Comparison of ENCODE assay signal across 11 mouse cellular contexts in genomic region chr11:74442396-74442795, GRCm38 (mm10).
"Had no signal": no experiment of that assay in that cellular context is flagged by ENCODE, and none has a peak within 500 bp of the region (broad histone marks: within the 10 kb centered on the region; RNA-seq: fewer than 3 reads in every experiment).

No protein-coding gene starts in this region.

- H3K36me3 ChIP-seq: limb, embryonic 10.5 days; lung, embryonic 15.5 days; midbrain, embryonic 12.5 days; neural tube, embryonic 12.5 days had no signal

- H3K9me3 ChIP-seq: limb, embryonic 10.5 days; lung, embryonic 15.5 days; neural tube, embryonic 12.5 days had no signal

- H3K4me1 ChIP-seq: limb, embryonic 10.5 days; lung, embryonic 15.5 days; midbrain, embryonic 12.5 days; neural tube, embryonic 12.5 days had no signal

- H3K9ac ChIP-seq: lung, embryonic 15.5 days; midbrain, embryonic 12.5 days; neural tube, embryonic 12.5 days had no signal

- H3K27ac ChIP-seq: layer of hippocampus, adult 2 months; limb, embryonic 10.5 days; lung, embryonic 15.5 days; midbrain, embryonic 12.5 days; neural tube, embryonic 12.5 days had no signal

- H3K4me3 ChIP-seq: layer of hippocampus, adult 2 months; limb, embryonic 10.5 days; lung, embryonic 15.5 days; midbrain, embryonic 12.5 days; neural tube, embryonic 12.5 days had no signal

- DNase-seq: kidney, adult 18-20 months; kidney, postnatal 10 days; kidney, postnatal 4 days; lung, postnatal 14 days; thymus, postnatal 4 days had no signal

- H3K27me3 ChIP-seq: lung, embryonic 15.5 days; midbrain, embryonic 12.5 days; neural tube, embryonic 12.5 days had no signal

- H3K4me2 ChIP-seq: liver, embryonic 11.5 days; lung, embryonic 15.5 days; midbrain, embryonic 12.5 days; neural tube, embryonic 12.5 days had no signal
